Mouse (Mus musculus) bone marrow macrophage, adult 2 months (primary cell): Measurements from ENCODE around the gene Thrap3.

ENCODE experiments used
- CTCF ChIP-seq: IDR thresholded peaks from 2 replicates; pipeline ENCODE4 v1.5.1; 2012; ENCODE audit warnings: low read depth, mild to moderate bottlenecking, low read length, moderate library complexity
- POLR2A ChIP-seq: IDR thresholded peaks from 2 replicates; pipeline ENCODE4 v1.6.1; 2012; ENCODE audit warnings: mild to moderate bottlenecking, low read depth, low read length, borderline replicate concordance

GRCm38 (mm10) chr4:126146974-126147532, 55.5 kb downstream of the Thrap3 start:
- TF ChIP-seq POLR2A (no peak), CTCF (no peak)
